Mouse (Mus musculus): ENCODE results near the gene Cysrt1. TPM values are rescaled to one million over a fixed set of nuclear protein-coding genes. Genes with fewer than 3 reads are reported as not detected.

Cysrt1 gene
- polyA plus RNA-seq, 1 experiment = not detected

- no peak overlapping the region for H3K27ac ChIP-seq (replicated peaks; ENCODE audit: low read depth, low read length)
- no peak overlapping the region for H3K4me3 ChIP-seq (ENCODE audit: insufficient read depth, low read depth, low read length)
These were observed 24.6 kb downstream of the Cysrt1 start for GRCm38 (mm10) chr2:25217666-25218065.

GRCm38 (mm10) chr2:25214444-25214843, 27.8 kb downstream of the Cysrt1 start, which contains the start of gene Stpg3:
TSS of gene Stpg3 (minus strand) at chr2:25214637.
- Histone ChIP-seq H3K27ac (replicated peaks; ENCODE audit: low read depth, low read length) (no peak within 1 kb of the TSS), H3K4me1 (ENCODE audit: control insufficient read depth, insufficient read depth, insufficient read length, low read length) (peaks cover 10% of the 10 kb centered on the region), H3K4me3 (ENCODE audit: insufficient read depth, low read depth, low read length) (no peak within 1 kb of the TSS)

More at GRCm38 (mm10) chr2:25217666-25218065, 24.6 kb downstream of the Cysrt1 start:
- H3K4me1 ChIP-seq (ENCODE audit: control insufficient read depth, insufficient read depth, insufficient read length, low read length) = peaks cover 2% of the 10 kb centered on the region; the same call in 1 of the 2 replicates

GRCm38 (mm10) chr2:25213266-25213865, 28.9 kb downstream of the Cysrt1 start:
- no peak overlapping the region for H3K27ac ChIP-seq (replicated peaks; ENCODE audit: low read depth, low read length)
- H3K4me3 ChIP-seq (ENCODE audit: insufficient read depth, low read depth, low read length) = no peak overlapping the region
- peaks cover 10% of the 10 kb centered on the region for H3K4me1 ChIP-seq (ENCODE audit: control insufficient read depth, insufficient read depth, insufficient read length, low read length)

- peaks cover 10% of the 10 kb centered on the region for H3K4me1 ChIP-seq (ENCODE audit: control insufficient read depth, insufficient read depth, insufficient read length, low read length)
- peak within 1 kb of the TSS; percentile 75 for H3K4me3 ChIP-seq (ENCODE audit: insufficient read depth, low read depth, low read length)
- H3K27ac ChIP-seq (replicated peaks; ENCODE audit: low read depth, low read length) = peak within 1 kb of the TSS; percentile 83
These were observed 31.1 kb downstream of the Cysrt1 start, which contains the start of gene Nelfb for GRCm38 (mm10) chr2:25211121-25211670. TSS of gene Nelfb (minus strand) at chr2:25211489.

GRCm38 (mm10) chr2:25210686-25211085, 31.6 kb downstream of the Cysrt1 start:
- peak overlapping the region; percentile 83 for H3K27ac ChIP-seq (replicated peaks; ENCODE audit: low read depth, low read length)
- peaks cover 10% of the 10 kb centered on the region for H3K4me1 ChIP-seq (ENCODE audit: control insufficient read depth, insufficient read depth, insufficient read length, low read length)
- H3K4me3 ChIP-seq (ENCODE audit: insufficient read depth, low read depth, low read length) = peak overlapping the region; percentile 75

- no peak overlapping the region for H3K27ac ChIP-seq (replicated peaks; ENCODE audit: low read depth, low read length)
- peaks cover 10% of the 10 kb centered on the region for H3K4me1 ChIP-seq (ENCODE audit: control insufficient read depth, insufficient read depth, insufficient read length, low read length)
- no peak overlapping the region for H3K4me3 ChIP-seq (ENCODE audit: insufficient read depth, low read depth, low read length)
These were observed 34.7 kb downstream of the Cysrt1 start for GRCm38 (mm10) chr2:25207593-25207992.

- Histone ChIP-seq H3K27ac (replicated peaks; ENCODE audit: low read depth, low read length) (no peak overlapping the region), H3K4me1 (ENCODE audit: control insufficient read depth, insufficient read depth, insufficient read length, low read length) (no peaks in the 10 kb centered on the region), H3K4me3 (ENCODE audit: insufficient read depth, low read depth, low read length) (no peak overlapping the region)
These were observed 38.5 kb downstream of the Cysrt1 start for GRCm38 (mm10) chr2:25203631-25204214.

- H3K4me1 ChIP-seq (ENCODE audit: control insufficient read depth, insufficient read depth, insufficient read length, low read length) = peaks cover 15% of the 10 kb centered on the region
- no peak overlapping the region for H3K27ac ChIP-seq (replicated peaks; ENCODE audit: low read depth, low read length)
- H3K4me3 ChIP-seq (ENCODE audit: insufficient read depth, low read depth, low read length) = no peak overlapping the region
These were observed 41.6 kb downstream of the Cysrt1 start for GRCm38 (mm10) chr2:25200631-25201030.

GRCm38 (mm10) chr2:25197946-25198345, 44.3 kb downstream of the Cysrt1 start:
- peak overlapping the region; percentile 85 for H3K27ac ChIP-seq (replicated peaks; ENCODE audit: low read depth, low read length)
- H3K4me1 ChIP-seq (ENCODE audit: control insufficient read depth, insufficient read depth, insufficient read length, low read length) = peaks cover 22% of the 10 kb centered on the region
- no peak overlapping the region for H3K4me3 ChIP-seq (ENCODE audit: insufficient read depth, low read depth, low read length)

GRCm38 (mm10) chr2:25197191-25197590, 45.1 kb downstream of the Cysrt1 start:
- Histone ChIP-seq H3K4me1 (ENCODE audit: control insufficient read depth, insufficient read depth, insufficient read length, low read length) (peaks cover 22% of the 10 kb centered on the region), H3K27ac (replicated peaks; ENCODE audit: low read depth, low read length) (peak overlapping the region; percentile 85), H3K4me3 (ENCODE audit: insufficient read depth, low read depth, low read length) (peak overlapping the region; percentile 10)

GRCm38 (mm10) chr2:25196172-25196954, 45.9 kb downstream of the Cysrt1 start, which contains the start of gene Tor4a:
TSS of gene Tor4a (minus strand) at chr2:25196886.
- peak within 1 kb of the TSS; percentile 63 for H3K4me3 ChIP-seq (ENCODE audit: insufficient read depth, low read depth, low read length)
- H3K27ac ChIP-seq (replicated peaks; ENCODE audit: low read depth, low read length) = peak within 1 kb of the TSS; percentile 85
- H3K4me1 ChIP-seq (ENCODE audit: control insufficient read depth, insufficient read depth, insufficient read length, low read length) = peaks cover 22% of the 10 kb centered on the region

GRCm38 (mm10) chr2:25195211-25196156, 46.8 kb downstream of the Cysrt1 start:
- Histone ChIP-seq H3K4me3 (ENCODE audit: insufficient read depth, low read depth, low read length) (peak overlapping the region; percentile 63), H3K4me1 (ENCODE audit: control insufficient read depth, insufficient read depth, insufficient read length, low read length) (peaks cover 22% of the 10 kb centered on the region), H3K27ac (replicated peaks; ENCODE audit: low read depth, low read length) (peak overlapping the region; percentile 84)

GRCm38 (mm10) chr2:25194486-25195171, 47.6 kb downstream of the Cysrt1 start:
- Histone ChIP-seq H3K4me1 (ENCODE audit: control insufficient read depth, insufficient read depth, insufficient read length, low read length) (peaks cover 22% of the 10 kb centered on the region), H3K4me3 (ENCODE audit: insufficient read depth, low read depth, low read length) (peak overlapping the region; percentile 63), H3K27ac (replicated peaks; ENCODE audit: low read depth, low read length) (peak overlapping the region; percentile 70; the same call in 1 of the 2 replicates)

- 0 out of 2 replicates have a peak overlapping the region, but pooled peaks have one; percentile 0 for H3K4me3 ChIP-seq (ENCODE audit: insufficient read depth, low read depth, low read length)
- peaks cover 22% of the 10 kb centered on the region for H3K4me1 ChIP-seq (ENCODE audit: control insufficient read depth, insufficient read depth, insufficient read length, low read length)
- peak overlapping the region; percentile 70 for H3K27ac ChIP-seq (replicated peaks; ENCODE audit: low read depth, low read length)
These were observed 48.2 kb downstream of the Cysrt1 start for GRCm38 (mm10) chr2:25194006-25194405.

Data from brown adipose tissue, adult 24 weeks (tissue).